Mouse (Mus musculus): ENCODE data around the gene Ctdspl.

Ctdspl gene

DNA sequence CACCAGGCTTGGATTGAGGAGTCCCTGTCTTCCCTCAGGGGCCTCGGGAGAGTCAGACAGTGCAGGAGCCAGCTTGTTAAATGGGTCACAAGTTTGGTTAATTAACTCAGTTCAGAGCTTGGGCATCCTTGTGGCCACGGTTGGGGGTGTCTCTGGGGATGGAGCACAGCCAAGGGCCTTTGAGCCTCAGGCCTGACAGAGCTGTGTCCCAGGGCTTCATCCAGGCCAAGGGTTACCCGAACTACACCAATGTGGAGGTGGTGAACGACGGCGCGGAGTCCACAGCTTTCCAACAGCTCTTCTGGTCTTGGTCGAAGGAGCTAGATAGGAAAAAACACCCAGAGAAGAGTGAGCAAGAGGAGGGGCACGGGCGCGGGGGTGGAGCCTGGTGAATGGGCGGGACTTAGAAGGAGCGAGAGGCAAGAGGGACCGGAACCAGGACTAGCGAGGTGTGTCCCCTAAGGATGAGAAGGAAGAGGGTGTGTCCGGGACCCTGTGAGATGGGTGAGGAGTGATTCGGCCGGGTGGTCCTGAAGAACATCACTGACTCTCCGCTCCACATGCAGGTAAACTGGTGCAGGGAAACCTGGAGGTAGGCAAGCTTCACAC, 136.9 kb downstream of the Ctdspl start:
- no peak for DNase-seq (ENCODE audit: low spot score)

DNA sequence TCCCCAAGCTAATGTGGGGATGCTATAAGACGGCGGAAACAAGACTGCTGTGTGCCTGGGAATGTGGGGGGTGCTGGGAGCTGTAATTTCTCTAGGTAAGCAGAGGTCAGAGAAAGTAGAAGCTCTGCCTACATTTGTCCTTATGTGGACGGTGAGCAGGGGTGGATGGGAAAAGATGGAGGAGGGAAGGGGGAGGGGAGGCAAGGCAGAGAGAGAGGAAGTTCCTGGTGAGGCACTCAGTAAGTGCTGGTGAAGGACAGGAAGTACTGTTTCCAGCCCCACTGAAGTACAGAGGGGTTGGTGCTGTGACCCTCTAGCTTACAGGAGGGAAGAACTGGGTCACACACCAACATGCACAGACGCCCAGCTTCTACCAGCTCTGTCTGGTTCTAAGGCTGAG, 138.0 kb downstream of the Ctdspl start:
- no peak for DNase-seq (ENCODE audit: low spot score)

DNA sequence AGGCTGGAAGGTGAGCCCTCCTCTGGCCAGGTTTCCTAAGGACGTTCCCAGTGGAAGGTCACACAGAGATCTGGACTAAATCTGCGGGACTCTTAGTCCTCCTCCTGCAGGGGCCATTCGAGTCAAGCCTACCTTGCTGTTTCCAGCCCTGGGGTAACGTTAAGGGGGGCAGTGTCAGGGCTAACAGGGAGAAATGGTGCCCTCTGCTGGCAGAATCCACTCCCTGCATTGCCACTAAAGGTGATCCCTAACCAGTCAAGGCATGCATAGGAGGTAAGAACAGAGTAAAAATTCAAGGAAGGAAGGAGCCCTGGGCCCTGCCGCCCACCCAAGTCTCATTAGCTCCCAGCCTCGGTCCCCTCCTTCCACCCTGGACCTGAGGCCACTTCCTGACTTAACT, 141.3 kb downstream of the Ctdspl start:
- peak; percentile 56 for DNase-seq (ENCODE audit: low spot score)

DNA sequence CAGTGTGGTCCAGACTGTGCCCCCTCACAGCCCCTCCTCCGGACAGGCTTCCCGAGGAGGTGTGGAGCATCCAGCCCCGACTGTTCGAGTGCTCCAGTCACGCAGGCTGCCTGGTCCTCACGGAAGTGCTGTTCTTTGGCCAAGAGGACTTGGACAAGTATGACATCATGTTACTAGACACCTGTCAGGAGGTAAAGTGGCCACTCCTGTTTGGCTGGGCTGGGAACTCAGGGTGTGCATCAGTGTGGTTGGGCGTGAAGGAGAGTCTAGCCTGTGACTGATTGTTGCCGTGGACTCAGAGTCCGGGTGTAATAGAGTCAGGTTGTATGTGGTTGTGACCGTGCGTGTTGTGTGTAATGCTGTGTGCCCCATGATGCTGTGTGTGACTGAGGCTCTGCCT, 142.0 kb downstream of the Ctdspl start:
- DNase-seq (ENCODE audit: low spot score): no peak

DNA sequence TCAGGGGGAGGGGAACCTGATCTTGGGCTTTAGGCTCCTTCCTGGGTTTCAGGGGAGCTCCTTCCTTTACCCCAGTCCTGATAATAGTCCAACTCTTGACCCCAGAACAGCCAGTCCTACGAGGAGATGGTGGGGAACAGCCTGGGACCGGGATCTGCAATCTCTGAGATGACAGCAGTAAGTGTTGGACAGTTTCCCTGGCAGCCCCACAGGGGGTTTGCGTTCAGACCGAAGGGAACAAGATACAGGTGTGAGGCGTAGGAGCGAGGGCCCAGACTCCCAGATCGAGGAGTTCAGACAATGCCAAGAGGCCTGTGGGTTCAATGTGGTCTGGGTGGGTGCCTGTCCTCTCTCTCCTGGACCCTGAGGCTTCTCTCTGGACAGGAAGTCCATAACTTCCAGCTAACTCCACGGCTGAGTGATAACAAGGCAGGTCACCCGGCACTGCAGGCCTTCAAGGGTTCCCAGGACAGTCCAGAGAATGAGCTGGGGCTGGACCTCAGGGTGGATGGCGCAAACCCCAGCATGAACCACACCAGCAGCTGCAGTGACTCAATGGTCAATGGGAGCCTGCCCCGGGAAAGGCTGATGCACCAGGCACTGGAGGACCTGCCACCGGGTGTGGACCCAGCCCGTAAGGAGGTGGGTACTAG, 144.0 kb downstream of the Ctdspl start:
- DNase-seq (ENCODE audit: low spot score): no peak

DNA sequence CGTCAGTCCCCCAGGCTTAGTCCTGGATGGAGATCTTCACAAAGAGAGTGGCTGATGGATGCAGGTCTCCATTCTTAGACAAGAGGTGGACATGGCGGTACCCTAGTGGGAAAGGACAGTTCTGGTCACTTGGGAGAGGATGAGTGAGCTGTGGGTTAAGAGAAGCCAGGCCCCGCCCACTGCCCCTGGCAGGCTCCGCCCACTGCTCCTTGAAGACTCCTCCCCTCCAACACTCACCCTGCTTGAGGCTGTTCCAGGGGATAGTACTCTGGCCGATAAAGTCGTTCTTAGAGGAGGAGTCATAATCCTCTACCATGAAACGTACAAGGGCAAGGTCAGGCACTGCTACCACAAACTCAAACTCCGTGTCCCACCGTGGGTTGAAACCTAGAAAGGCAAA, 145.5 kb downstream of the Ctdspl start:
- DNase-seq (ENCODE audit: low spot score): no peak

DNA sequence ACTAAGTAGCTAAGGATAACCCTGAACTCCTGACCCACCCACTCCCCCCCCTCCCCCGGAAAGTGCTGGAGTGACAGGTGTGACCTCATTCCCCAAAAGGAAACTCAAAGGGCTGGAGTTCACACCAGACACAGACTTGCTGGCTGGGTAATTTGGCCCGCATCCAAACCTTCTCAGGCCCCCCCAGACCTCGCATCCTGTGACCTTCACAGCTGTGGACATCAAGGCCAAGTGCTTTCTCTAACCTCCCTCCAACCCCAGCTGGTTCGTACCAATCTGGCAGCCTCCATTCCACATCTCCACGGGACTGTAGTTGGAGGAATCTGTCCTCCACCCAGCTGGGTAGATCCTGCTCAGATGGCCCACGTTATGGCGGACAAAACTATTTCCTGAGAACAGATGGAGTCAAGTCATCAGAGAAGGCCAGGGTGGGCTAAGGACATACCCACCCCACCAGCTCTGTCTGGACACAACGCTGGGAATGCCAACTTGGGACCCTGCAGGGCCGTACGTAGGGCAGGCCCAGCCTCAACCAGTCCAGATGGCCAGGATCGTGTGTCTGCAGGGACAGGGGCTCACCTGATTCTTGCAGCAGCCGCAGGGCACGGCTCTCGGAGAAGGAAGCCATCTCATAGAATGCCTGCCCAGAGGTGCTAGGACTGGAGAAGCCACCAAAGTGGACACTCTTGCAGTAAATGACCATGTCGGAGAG, 147.1 kb downstream of the Ctdspl start:
- no peak for DNase-seq (ENCODE audit: low spot score)

DNA sequence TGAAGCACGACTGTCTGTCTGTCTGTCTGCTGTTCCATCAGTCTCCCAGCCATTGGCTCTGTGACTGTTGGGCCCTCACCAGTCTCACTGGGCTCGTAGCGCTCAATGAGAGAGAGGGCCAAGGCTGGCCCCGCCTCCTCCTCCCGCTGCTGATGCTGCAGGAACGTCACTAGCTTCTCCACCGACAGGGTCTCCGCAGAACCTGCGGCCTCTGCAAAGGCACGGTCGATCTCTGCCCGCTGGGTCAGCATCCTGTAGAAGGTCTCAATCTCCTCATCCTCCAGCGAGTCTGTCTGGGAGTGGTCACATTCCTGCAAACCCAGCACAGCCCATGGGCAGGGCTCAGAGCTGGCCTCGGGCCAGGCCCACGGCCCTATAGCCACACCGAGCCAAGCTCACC, 149.4 kb downstream of the Ctdspl start:
- DNase-seq (ENCODE audit: low spot score): no peak

DNA sequence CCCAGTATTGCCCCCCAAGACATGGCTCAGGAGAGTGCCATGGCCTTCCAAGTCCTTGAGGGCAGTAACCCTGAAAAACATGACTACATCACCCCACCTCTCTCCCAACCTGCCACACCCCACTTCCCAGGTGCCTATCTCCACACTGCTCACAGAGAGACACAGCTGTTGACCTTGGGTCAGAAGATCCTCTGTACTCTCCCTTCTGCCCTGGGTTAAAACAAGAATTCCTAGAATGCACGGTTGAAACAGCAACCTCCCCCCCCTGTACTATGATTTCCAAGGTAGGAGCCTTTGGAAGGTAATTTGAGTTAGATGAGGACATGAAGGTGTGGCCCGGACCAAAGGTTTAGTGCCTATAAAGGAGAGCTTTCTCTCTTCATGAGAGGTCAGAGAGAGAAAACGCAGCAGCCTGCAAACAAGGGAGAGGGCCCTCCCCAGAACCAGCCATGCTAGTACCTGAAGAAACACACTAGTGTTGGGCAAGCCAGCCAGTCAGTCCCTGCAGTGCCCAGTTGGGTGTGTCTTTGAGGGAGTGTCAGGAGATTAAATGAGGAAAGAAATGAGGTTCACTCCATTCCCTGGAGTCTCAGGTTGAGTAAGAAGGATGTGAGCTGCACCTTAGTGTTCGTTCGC, 153.9 kb downstream of the Ctdspl start:
- DNase-seq (ENCODE audit: low spot score): no peak

DNA sequence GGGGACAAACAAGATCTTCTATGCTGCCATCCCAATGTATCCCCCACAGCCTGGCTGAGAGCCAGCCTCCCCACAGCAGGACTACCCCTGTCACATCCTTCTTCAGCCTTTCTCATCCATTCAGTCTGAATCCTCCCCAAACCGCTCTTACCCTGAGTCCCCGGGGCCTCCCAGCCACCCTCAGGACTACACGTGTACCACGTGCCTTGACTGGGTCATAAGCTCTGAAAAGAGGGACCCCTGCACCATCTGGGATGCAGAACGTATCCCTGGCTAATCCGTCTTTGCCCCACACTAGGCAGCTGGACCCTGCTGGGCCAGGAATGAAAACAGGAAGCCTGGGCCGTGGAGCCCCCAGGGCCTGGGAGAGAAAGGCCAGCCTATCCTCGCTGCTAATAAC, 155.8 kb downstream of the Ctdspl start:
- no peak for DNase-seq (ENCODE audit: low spot score)

DNA sequence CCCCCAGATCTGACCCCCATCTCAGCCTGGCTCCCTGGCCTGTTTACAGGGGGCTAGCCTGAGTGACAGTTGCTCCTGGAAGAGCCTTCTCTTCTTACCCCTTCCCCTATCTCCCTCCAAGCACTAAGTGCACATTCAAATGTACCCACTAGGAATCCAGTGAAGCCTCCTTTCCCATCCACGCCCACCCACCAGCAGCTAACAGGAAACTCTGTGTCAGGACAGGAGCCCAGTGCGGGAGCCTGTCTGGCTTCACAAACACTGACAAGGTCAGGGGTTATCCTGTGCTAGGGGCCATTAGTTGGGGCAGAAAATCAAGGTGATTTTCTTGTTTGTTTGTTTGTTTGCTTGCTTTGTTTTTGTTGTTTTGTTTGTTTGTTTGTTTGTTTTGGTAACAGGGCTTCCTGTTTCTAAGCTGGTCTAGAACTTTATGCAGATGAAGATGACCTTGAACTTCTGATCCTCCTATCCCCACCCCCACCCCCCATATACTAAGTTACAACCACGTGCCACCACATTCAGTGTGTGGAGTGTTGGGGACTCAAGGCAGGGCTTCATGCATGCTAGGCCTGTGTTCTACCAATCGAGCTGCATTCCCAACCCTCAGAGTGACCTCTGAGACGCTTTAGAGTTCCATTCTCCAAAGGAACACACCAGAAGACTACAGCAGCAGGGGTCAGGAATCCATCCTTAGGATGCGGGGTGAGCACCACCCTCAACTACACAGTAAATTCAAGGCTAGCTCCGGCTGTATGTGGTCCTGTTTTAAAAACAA, 156.6 kb downstream of the Ctdspl start:
- no peak for DNase-seq (ENCODE audit: low spot score)

DNA sequence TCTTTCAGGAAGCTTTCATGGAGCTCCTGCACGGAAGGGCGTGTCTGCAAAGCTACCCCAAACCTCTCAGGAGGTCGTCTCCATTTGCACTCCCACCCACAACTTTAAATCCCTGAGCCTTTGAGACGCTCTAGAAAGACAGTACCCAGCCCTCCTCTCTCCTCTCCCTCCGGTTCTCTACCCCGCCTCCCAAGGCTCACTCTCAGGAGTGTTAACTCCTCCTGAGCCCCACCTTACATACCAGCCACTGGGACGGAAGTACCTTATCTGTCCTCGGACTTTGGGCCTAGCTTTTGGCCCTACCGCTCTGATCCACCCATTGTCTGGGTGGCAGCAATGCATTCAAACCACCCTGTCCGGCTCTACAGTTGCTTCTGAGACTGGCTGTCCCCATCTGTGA, 157.7 kb downstream of the Ctdspl start:
- no peak for DNase-seq (ENCODE audit: low spot score)

DNA sequence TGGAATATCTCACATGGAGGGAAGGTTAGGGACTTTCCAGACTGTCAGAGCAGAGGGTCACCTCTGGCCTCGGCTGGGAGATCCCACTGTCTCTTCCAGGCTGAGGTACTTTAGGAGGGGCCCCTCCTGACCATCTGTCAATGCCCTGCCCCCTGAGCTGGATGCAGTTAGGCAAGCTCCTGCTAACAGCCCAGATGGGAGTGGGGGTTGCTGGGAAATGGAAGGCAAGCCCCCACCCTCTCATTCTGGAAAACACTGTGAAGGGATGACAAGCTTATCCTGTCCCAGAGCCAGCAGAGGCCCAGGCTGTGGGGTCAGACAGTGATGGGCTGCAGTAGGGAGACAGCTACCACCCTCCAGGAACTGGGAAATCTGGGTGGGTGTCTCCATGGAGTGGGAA, 160.2 kb downstream of the Ctdspl start:
- DNase-seq (ENCODE audit: low spot score): no peak

DNA sequence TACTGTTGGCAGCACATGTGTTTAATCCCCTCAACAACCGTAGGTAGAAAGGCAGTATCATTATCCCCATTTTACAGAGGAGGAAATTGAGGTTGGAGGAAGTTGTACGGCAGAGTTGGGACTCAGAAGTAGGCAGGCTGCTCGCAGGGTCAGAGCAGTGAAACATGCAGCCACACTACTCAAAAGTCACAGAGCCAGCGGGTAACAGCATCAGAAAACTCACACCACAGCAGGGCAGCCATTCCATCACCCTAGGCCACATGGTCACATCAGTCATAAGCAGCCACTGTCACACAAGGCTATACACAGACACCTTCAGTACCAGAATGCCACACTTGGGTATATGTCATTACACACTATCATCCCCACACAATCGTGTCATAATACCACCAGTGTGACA, 161.1 kb downstream of the Ctdspl start:
- no peak for DNase-seq (ENCODE audit: low spot score)

DNA sequence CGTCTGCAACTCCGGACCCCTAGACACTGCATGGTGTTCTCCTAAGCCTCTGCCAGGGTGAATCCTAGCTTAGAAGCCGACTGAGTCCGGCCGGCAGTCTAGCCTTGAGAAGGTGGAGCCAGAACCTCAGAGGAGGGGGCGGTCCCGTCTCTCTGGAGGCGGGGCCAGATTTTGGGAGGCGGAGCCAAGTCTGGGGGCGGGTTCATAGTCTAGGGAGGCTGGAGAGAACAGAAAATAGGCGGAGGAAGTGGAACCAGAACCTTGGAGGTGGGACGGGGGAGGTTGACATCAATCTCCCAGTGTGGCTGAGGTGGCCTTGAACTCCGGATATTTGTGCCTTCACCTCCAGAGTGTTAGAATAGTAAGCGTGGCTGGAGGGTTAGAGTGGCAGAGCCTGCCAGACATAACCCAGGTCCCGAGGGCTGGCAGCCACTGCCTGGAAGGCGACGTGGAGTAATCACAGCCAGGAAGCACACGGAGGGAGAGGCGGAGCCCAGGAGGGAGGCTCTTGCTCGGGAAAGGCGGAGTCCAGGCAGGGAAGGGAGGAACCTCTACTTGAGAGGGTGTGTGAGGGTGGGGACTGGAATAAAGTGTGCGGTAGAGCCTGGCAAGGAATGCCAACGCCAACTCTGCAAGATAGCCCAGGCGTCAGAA, 162.0 kb downstream of the Ctdspl start:
- DNase-seq (ENCODE audit: low spot score): peak; percentile 90

DNA sequence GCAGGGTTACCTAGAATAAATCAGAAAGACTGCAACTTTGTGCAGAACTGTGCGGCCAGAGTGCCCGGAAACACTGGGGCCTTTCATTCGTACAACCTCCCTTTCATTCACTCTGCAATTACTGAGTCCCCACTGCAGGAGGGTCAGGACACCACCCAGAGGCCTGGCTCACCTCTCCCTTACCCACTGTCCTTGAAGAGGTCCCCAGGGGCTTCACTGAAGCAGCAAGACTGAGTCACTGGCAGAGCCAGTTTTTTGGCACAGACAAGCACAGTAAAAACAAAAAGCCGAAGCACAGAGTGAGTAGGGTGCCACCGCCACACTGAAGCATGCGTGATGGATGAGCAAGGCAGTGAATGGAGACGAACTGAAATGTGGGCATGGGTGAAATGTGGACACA, 163.2 kb downstream of the Ctdspl start:
- DNase-seq (ENCODE audit: low spot score): no peak

DNA sequence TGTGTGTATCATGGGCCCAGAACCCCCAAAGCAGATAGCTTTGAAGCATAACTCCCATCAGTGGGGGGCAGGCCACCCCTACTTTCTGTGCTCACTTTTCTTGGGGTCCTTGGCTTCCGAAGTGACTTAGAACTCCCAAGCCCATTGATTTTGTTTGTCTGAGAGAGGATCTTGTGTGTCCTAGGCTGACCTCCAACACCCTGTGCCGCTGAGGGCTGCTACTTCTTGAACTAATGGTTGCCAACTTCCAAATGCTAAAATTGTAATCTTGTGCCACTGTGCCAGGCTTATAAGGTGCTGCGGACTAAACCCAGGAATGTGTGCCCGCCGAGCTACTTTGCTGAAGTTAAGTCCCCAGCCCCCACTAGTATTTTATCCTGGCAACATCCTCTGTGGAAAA, 164.2 kb downstream of the Ctdspl start:
- no peak for DNase-seq (ENCODE audit: low spot score)

DNA sequence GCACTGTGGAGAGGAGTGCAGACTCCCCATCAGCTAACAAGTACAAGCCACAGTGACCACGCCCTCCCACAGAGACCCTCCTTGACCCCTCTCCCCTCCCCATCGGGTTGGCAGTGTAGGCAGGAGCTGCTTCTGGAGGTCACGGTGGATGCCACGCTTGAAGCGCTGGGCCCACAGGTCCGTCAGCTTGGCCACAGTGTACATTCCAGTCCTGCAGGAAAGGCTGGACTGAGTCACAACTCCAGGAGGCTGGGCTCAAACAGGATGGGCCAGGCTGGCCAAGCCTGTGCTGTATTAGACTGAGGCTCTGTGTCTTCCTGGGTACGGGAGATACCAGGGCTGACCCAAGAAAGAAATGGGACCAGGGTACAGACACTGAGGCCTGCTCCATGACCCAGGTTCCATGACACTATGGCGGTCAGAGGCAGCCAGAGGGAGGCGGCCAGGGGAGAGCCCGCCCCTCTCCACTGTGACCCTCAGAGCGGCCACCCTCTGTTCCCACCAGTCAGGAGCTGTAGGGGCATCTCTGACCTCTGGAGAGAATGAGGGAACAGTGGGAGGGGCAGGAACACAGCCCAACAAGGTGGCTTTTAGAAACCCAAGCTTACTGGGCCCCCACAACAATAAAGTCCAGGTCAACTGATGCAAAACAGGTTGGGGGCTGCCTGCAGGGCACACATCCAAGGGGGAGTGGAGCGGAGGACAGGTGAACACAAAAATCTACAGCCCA, 165.5 kb downstream of the Ctdspl start:
- no peak for DNase-seq (ENCODE audit: low spot score)

DNA sequence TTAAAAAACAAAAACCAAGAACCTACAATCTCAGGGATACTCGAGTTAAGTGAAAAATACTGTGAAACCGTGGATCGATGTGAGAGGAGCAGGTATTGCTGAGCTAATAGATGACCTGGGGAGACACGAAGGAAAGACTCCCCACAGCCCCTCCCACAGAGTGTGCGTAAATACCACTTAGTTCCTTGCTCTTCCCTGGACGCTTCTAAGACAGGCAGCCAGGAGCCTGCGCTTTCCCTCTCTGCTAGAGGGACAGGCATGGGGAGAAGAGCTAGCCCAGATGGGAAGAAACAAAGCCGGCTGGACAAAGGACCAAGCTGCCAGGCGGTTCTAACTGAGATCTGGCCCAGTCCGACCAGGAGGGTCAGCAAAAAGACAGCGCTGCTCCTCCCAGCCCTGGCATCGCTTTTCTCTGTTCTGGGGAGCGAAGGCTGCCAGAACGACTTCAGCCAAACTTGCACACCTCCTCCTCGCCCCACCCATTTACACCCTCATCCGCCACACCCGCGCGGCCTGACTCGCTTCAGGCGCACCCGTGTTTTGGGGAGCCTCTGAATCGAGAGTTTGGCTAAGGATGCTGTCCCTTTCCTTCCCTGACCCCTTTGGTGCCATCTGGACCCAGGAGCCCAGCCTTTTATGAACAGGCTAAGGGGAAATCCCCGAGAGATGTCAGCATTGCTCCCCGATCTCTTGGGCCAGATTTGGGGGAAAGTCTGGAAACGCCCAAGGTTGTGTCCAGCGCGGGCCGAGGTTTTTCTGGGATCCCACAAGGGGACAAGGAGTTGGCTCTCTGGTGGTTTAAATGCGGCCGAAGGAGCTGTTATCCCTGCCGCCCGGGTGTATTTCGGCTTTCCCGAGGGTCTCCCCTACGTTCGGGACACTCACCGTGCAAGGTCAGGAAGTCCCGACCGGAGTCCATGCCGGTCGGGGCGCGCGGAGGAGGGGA, 166.5 kb downstream of the Ctdspl start:
- no peak for DNase-seq (ENCODE audit: low spot score)
